Mouse (Mus musculus) embryonic facial prominence, embryonic 12.5 days (tissue): Measurements from ENCODE around the gene Ell. TPM values are rescaled to one million over a fixed set of nuclear protein-coding genes. Genes with fewer than 3 reads are reported as not detected.
"Not testable (repeated sequence)": the region's sequence is repeated elsewhere in the genome, so short reads cannot be mapped to it uniquely, and the experiment has no call there.

Experiments
- ATAC-seq: fragments of 200-750 bp; cut with Nextera tagmentation; 2 replicates; pipeline ENCODE4 v1.8.0; 2017; ENCODE audit not compliant: insufficient number of reproducible peaks, insufficient read depth, low FRiP score, low TSS enrichment
- H3K27ac ChIP-seq: fragments of 300-500 bp; sonication (generic); 2 replicates; pipeline ENCODE4 v1.5.1; 2016; ENCODE audit warnings: mild to moderate bottlenecking
- H3K27me3 ChIP-seq: fragments of 300-500 bp; sonication (generic); 2 replicates; pipeline ENCODE4 v1.6.1; 2016; ENCODE audit warnings: mild to moderate bottlenecking, moderate library complexity
- H3K36me3 ChIP-seq: fragments of 300-500 bp; sonication (generic); 2 replicates; pipeline ENCODE4 v1.6.1; 2016; ENCODE audit warnings: mild to moderate bottlenecking
- H3K4me1 ChIP-seq: fragments of 300-500 bp; sonication (generic); 2 replicates; pipeline ENCODE4 v1.6.1; 2016
- H3K4me2 ChIP-seq: fragments of 300-500 bp; sonication (generic); replicated peaks from 2 replicates; pipeline ENCODE4 v1.6.1; 2016; ENCODE audit warnings: mild to moderate bottlenecking, moderate library complexity
- H3K4me3 ChIP-seq: fragments of 300-500 bp; sonication (generic); 2 replicates; pipeline ENCODE4 v1.5.1; 2016; ENCODE audit warnings: mild to moderate bottlenecking
- H3K9ac ChIP-seq: fragments of 300-500 bp; sonication (generic); 2 replicates; pipeline ENCODE4 v1.6.1; 2016; ENCODE audit warnings: mild to moderate bottlenecking, moderate library complexity
- H3K9me3 ChIP-seq: fragments of 300-500 bp; sonication (generic); 2 replicates; pipeline ENCODE4 v1.6.1; 2016; ENCODE audit warnings: mild to moderate bottlenecking, moderate library complexity
- WGBS: fragments of 180-500 bp; shearing (Covaris S2); methylation state at CpG from one replicate; pipeline ENCODE4 v1.1.7; 2016; 5-methylcytosine and 5-hydroxymethylcytosine counted together
- polyA plus RNA-seq: library from polyadenylated mRNA; unstranded; fragments of >200 nt; fragmentation: Nextera tagmentation; extraction: Ambion mirVana; gene quantifications from 2 replicates; pipeline ENCODE4 v1.2.1, GENCODE M21; 2016

The Ell gene
- polyA plus RNA-seq, 1 experiment from 2014 or later = 19.1 TPM

DNA sequence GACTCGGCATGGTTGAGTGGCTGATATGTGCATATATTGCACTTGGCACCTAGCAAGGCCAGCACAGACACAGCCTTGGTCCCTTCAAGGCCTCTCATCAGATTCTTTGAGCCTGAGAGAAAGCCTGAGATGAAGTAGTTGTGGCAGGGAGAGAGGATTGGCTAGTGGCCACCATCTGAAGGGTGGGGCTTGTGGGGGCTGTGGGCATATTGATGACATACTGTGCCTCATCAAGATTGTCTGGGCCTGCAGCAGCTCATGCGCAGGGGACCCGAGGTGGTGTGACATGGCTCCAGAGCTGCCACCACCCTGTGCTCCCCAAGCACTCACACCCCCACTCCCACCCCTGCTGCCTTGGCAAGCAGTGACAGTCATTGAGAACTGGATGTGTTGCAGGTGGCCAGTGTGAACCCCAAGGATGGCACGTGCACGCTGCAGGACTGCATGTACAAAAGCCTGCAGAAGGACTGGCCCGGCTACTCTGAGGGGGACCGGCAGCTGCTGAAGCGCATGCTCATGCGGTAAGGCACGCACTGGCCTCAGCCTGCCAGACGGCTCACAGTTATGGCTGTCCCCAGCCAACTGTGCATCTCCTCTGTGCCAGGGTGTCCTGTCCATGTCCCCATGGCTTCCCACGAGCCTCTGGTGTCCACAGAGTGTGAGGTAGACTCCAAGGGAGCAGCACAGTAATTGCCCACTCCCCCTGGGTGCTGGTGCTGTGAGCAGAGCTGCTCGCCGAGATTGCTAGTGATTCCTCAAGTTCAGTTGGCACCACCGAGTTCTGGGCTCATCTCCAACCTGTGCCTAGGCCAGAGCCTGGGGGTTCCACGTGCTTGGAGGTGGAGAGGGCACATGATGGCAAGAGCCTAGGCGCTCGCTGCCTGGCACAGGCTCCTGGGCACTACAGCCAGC, 44.5 kb downstream of the Ell start:
- peaks cover 84% of the 10 kb centered on the region for H3K36me3 ChIP-seq

DNA sequence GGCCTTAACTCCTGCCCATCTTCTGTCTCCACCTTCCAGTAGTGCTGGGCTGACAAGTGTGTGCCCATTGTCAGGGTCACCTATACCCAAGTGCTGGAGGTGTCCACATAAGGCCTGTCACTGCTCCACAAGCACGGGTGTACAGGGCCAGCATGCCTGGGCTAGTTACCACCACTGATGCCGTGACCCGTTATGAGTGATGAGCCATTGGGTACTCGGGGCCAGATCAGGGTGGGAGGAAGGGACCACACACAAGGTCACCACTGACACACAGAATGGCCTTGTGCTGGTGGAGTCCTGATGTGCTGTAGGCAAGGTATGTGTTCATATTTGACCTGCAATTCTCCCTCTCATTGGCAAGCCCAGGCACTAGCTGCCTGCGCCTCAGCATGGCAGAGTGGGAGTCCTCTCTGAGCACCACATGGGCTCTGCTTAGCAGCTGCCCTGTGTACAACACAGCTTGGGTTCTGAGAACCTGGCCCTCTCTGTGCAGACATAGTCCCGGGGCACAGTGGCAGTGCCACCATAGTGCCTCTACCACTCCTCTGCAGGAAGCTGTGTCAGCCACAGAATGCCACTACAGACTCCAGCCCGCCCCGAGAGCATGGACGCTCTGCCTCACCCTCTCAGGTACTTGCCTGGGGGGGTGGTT, 45.5 kb downstream of the Ell start:
- Histone ChIP-seq H3K9me3 (no peaks in the 10 kb centered on the region), H3K4me2 (no peak overlapping the region), H3K4me1 (no peaks in the 10 kb centered on the region), H3K27me3 (no peaks in the 10 kb centered on the region), H3K4me3 (no peak overlapping the region), H3K9ac (no peak overlapping the region), H3K36me3 (peaks cover 86% of the 10 kb centered on the region), H3K27ac (no peak overlapping the region)
- 85% methylated on average over 9 of the region's 9 CpGs for WGBS
- ATAC-seq = no peak

More for the DNA sequence above, 44.5 kb downstream of the Ell start:
- Histone ChIP-seq H3K27me3 (no peaks in the 10 kb centered on the region), H3K9ac (no peak overlapping the region), H3K4me2 (no peak overlapping the region), H3K9me3 (no peaks in the 10 kb centered on the region), H3K4me3 (no peak overlapping the region), H3K4me1 (no peaks in the 10 kb centered on the region), H3K27ac (no peak overlapping the region)
- ATAC-seq = no peak
- 92% methylated on average over 18 of the region's 18 CpGs for WGBS

DNA sequence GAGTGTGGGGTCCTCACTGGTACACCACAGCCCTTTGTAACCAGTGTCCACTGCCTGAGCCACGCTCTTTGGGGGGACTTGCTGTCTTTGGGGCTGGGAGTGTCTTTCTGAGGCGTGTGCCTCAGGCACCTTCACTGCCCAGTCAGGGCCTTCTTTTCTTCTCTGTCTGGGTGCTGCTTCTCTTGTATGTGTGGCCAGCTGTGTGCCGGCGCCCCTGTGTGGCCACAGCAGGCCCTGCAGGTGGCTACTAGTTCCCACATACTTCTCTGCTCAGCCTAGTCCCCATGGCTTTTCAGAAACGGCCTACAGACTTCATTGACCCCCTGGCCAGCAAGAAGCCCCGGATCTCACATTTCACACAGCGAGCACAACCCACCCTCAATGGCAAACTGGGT, 46.0 kb downstream of the Ell start:
- Histone ChIP-seq H3K4me2 (no peak overlapping the region), H3K9me3 (no peaks in the 10 kb centered on the region), H3K9ac (no peak overlapping the region), H3K36me3 (peaks cover 86% of the 10 kb centered on the region), H3K4me3 (no peak overlapping the region), H3K27me3 (no peaks in the 10 kb centered on the region), H3K4me1 (no peaks in the 10 kb centered on the region), H3K27ac (no peak overlapping the region)
- WGBS = 30% methylated on average over 7 of the region's 7 CpGs
- ATAC-seq = no peak

DNA sequence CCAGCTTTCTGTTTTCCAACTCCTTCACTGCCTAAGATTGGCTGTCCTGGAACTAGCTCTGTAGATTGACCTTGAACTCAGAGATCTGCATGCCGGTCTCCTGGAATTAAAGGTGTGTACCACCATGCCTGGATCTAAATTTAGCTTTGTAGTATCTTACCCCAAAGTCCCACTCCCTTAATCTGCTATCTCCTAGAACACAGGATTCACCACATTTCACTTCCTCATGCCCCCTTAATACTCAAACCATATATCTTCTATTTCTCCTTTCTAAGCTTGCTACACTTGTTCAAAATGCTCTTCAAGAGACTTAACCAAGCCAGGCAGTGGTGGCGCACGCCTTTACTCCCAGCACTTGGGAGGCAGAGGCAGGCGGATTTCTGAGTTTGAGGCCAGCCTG, 48.7 kb downstream of the Ell start:
- not testable (repeated sequence) for H3K9me3 ChIP-seq, H3K9ac ChIP-seq, ATAC-seq, H3K27ac ChIP-seq, H3K4me1 ChIP-seq, H3K27me3 ChIP-seq, H3K4me3 ChIP-seq, H3K4me2 ChIP-seq
- H3K36me3 ChIP-seq = peaks cover 76% of the 10 kb centered on the region
- WGBS = 91% methylated on average over 4 of the region's 4 CpGs

DNA sequence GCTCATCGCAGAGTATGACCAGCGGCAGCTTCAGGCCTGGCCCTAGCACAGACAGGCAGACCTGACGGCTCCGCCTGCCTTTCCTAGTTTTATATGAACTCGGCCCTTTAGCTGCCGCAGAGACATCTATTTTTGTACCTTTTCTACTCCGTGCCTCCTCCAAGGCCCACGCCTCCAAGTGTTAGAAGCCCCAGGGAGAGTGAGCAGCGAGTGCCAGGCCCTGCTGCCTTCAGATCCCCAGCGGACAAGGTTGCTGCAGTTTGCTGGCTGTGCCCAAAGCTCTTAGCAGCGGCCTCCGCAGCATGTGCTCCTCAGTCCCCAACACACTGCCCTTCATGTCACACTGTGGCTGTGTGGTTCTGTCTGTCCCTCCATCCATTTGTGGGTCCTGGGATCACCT, 52.3 kb downstream of the Ell start:
- H3K27me3 ChIP-seq = no peaks in the 10 kb centered on the region
- H3K4me3 ChIP-seq = no peak overlapping the region
- WGBS = 86% methylated on average over 12 of the region's 12 CpGs
- no peaks in the 10 kb centered on the region for H3K9me3 ChIP-seq
- H3K9ac ChIP-seq = peak overlapping the region; percentile 11; the same call in 1 of the 2 replicates
- H3K27ac ChIP-seq = no peak overlapping the region
- no peak for ATAC-seq
- H3K4me2 ChIP-seq = no peak overlapping the region
- H3K36me3 ChIP-seq = peaks cover 54% of the 10 kb centered on the region
- peaks cover 21% of the 10 kb centered on the region for H3K4me1 ChIP-seq

DNA sequence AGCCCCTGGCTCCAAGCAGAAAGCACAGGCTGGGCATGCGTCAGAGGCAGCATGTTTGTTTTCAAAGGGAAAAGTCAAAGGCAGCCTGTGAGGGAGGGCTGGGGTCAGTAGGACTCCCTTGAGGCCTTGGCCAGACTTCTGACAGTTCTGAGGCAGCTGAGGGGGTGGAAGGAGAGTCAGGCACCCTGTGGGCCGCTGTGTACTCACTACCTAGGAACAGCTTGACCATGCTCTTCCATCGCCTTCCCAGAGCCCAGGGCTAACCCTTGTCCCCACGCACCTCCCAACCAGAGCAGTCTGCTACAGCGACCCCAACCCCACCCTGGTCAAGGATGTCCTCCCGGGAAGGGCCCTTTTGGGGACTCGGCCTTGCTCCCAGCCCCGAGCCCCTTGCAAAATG, 53.9 kb downstream of the Ell start:
- peak overlapping the region; percentile 88 for H3K27ac ChIP-seq
- H3K4me3 ChIP-seq = peak overlapping the region; percentile 68
- peak overlapping the region; percentile 49 for H3K9ac ChIP-seq
- H3K4me1 ChIP-seq = peaks cover 37% of the 10 kb centered on the region
- 38% methylated on average over 8 of the region's 8 CpGs for WGBS
- peaks cover 46% of the 10 kb centered on the region for H3K36me3 ChIP-seq
- H3K27me3 ChIP-seq = no peaks in the 10 kb centered on the region
- H3K4me2 ChIP-seq = peak overlapping the region; percentile 91
- no peak for ATAC-seq
- H3K9me3 ChIP-seq = no peaks in the 10 kb centered on the region

DNA sequence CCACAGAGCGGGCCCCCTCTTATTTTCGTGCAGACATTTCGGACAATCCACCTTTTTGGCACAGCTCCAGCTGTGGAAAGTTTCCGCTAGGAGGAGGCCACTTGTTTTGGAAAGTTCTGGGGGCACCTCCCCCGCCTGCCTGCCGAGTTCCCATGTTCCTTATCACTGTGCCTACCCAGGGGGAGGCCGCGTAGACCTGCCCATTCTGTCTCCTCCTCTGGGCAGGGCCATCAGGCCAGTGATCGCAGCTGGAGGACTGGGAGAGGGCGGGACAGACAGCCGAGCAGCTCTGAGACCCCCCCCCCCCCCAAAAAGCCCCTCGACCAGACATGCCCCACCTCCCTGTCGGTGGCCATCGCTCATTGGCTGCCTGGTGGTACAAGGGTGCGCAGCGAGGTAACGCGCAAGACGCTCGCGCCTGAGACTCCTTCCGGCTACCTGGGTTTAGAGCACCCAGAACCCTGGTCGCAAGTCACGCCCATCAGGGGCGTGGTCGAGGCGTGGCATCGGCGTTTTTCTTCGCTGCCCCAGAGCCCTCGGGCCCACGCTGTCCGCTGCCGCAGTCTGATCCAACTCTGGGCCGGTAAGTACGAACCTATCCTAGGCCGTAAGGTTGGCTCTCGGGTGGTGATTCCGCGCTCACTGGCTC, 54.8 kb downstream of the Ell start, which contains the start of gene Isyna1:
Gene Isyna1 (plus strand): TSS at position 413 of the 649 bp plus-strand sequence.
- Histone ChIP-seq H3K27ac (peak within 1 kb of the TSS; percentile 88), H3K9ac (peak within 1 kb of the TSS; percentile 68), H3K9me3 (no peaks in the 10 kb centered on the region), H3K4me2 (peak within 1 kb of the TSS; percentile 91), H3K4me1 (peaks cover 47% of the 10 kb centered on the region), H3K27me3 (no peaks in the 10 kb centered on the region), H3K4me3 (peak within 1 kb of the TSS; percentile 68), H3K36me3 (peaks cover 40% of the 10 kb centered on the region)
- under 1% methylated on average over 40 of the region's 40 CpGs for WGBS
- ATAC-seq = peak; percentile 87

DNA sequence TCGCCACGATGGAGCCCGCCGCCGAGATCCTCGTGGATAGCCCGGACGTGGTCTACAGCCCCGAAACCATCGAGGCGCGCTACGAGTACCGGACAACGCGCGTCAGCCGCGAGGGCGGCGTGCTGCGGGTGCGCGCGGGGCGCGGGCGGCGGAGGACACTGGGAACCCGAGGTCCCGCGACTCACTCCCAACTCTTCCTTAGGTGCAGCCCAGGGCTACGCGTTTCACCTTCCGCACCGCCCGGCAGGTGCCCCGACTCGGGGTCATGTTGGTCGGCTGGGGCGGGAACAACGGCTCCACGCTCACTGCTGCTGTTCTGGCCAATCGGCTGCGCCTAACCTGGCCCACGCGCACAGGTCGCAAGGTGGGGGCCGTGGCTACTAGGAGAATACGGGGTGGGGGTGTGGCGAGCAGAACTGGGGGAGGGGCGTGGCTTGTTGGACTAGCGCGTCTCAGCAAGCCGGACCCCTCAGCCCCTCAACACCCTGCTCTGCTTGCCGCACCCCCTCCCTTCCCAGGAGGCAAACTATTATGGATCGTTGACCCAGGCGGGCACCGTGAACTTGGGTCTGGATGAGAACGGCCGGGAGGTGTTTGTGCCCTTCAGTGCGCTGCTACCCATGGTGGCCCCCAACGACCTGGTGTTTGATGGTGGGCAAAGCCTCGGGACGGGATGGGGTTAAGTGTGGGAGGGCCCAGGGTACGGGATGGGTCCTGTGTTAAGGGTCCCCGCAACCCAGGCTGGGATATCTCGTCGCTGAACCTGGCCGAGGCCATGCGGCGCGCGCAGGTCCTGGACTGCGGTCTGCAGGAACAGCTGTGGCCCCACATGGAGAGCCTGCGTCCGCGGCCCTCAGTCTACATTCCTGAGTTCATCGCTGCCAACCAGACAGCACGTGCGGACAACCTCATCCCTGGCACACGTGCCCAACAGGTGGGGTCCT, 55.6 kb downstream of the Ell start:
- H3K27me3 ChIP-seq = no peaks in the 10 kb centered on the region
- WGBS = 10% methylated on average over 81 of the region's 82 CpGs
- no peaks in the 10 kb centered on the region for H3K9me3 ChIP-seq
- H3K4me2 ChIP-seq = peak overlapping the region; percentile 91
- H3K4me3 ChIP-seq = peak overlapping the region; percentile 68
- H3K9ac ChIP-seq = peak overlapping the region; percentile 68
- H3K36me3 ChIP-seq = peaks cover 38% of the 10 kb centered on the region
- H3K27ac ChIP-seq = peak overlapping the region; percentile 88
- 0 out of 2 replicates have a peak, but pooled peaks have one; percentile 0 for ATAC-seq
- peaks cover 55% of the 10 kb centered on the region for H3K4me1 ChIP-seq

DNA sequence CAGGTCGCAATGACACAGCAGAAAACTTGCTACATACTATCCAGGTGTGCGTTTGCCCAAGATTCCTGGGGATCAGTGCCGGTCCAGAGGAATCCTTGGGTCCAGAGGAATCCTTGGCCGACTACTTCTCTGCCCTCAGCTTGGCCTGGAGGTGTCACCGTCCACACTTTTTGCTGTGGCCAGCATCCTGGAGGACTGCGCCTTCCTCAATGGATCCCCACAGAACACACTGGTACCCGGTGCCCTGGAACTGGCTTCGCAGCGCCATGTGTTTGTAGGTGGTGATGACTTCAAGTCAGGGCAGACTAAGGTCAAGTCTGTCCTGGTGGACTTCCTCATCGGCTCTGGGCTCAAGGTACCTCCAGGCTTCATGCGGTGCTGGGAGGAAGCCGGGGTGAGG, 56.6 kb downstream of the Ell start:
- H3K27ac ChIP-seq = no peak overlapping the region
- 0 out of 2 replicates have a peak overlapping the region, but pooled peaks have one; percentile 68 for H3K4me3 ChIP-seq
- WGBS = 89% methylated on average over 12 of the region's 12 CpGs

DNA sequence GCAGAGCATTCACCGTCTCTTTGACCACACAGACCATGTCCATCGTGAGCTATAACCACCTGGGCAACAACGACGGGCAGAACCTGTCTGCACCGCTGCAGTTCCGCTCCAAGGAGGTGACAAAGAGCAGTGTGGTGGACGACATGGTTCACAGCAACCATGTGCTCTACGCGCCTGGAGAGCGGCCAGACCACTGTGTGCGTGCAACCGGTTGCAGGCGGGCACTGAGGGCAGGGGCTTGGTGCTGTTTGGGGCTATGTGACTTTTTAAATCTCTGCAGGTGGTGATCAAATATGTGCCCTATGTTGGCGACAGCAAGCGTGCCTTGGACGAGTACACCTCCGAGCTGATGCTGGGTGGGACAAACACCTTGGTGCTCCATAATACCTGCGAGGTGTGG, 57.0 kb downstream of the Ell start:
- Histone ChIP-seq H3K9ac (no peak overlapping the region), H3K4me2 (no peak overlapping the region), H3K27ac (no peak overlapping the region), H3K4me3 (0 out of 2 replicates have a peak overlapping the region, but pooled peaks have one; percentile 4), H3K9me3 (no peaks in the 10 kb centered on the region), H3K4me1 (peaks cover 68% of the 10 kb centered on the region), H3K36me3 (peaks cover 29% of the 10 kb centered on the region), H3K27me3 (no peaks in the 10 kb centered on the region)
- WGBS = 94% methylated on average over 18 of the region's 18 CpGs
- no peak for ATAC-seq

More for the DNA sequence above, 56.6 kb downstream of the Ell start:
- Histone ChIP-seq H3K9ac (no peak overlapping the region), H3K4me1 (peaks cover 64% of the 10 kb centered on the region), H3K36me3 (peaks cover 30% of the 10 kb centered on the region), H3K27me3 (no peaks in the 10 kb centered on the region), H3K9me3 (no peaks in the 10 kb centered on the region), H3K4me2 (peak overlapping the region; percentile 91)
- ATAC-seq = no peak
